Mouse (Mus musculus) hindbrain, embryonic 11.5 days (tissue): ENCODE results near the gene Wbp1. TPM values are rescaled to one million over a fixed set of nuclear protein-coding genes. Genes with fewer than 3 reads are reported as not detected.

Experiments used
- ATAC-seq: fragments of 200-750 bp; cut with Nextera tagmentation; 2 replicates; pipeline ENCODE4 v1.8.0; 2017; ENCODE audit warnings: mild to moderate bottlenecking, moderate TSS enrichment, moderate library complexity; ENCODE audit not compliant: low FRiP score
- DNase-seq: peaks from one replicate; pipeline ENCODE4 v3.0.0-alpha.2; 2015; ENCODE audit warnings: low spot score
- H3K27ac ChIP-seq: fragments of 300-500 bp; sonication (generic); 2 replicates; pipeline ENCODE4 v1.5.1; 2014; ENCODE audit warnings: mild to moderate bottlenecking, low read depth, low read length
- H3K27me3 ChIP-seq: fragments of 300-500 bp; sonication (generic); 2 replicates; pipeline ENCODE4 v1.6.1; 2014; ENCODE audit warnings: mild to moderate bottlenecking, low read length, moderate library complexity, mixed read lengths; ENCODE audit not compliant: control insufficient read depth, insufficient read depth
- H3K36me3 ChIP-seq: fragments of 300-500 bp; sonication (generic); 2 replicates; pipeline ENCODE4 v1.6.1; 2014; ENCODE audit warnings: mild to moderate bottlenecking, low read length, moderate library complexity, mixed read lengths; ENCODE audit not compliant: control insufficient read depth, insufficient read depth
- H3K4me1 ChIP-seq: fragments of 300-500 bp; sonication (generic); replicated peaks from 2 replicates; pipeline ENCODE4 v1.6.1; 2014; ENCODE audit warnings: low read length, mixed read lengths; ENCODE audit not compliant: control insufficient read depth, insufficient read depth
- H3K4me2 ChIP-seq: fragments of 300-500 bp; sonication (generic); replicated peaks from 2 replicates; pipeline ENCODE4 v1.6.1; 2014; ENCODE audit warnings: mild to moderate bottlenecking, low read depth, low read length
- H3K4me3 ChIP-seq: fragments of 300-500 bp; sonication (generic); 2 replicates; pipeline ENCODE4 v1.5.1; 2014; ENCODE audit warnings: low read depth, low read length
- H3K9ac ChIP-seq: fragments of 300-500 bp; sonication (generic); 2 replicates; pipeline ENCODE4 v1.6.1; 2014; ENCODE audit warnings: low read depth, low read length
- H3K9me3 ChIP-seq: fragments of 300-500 bp; sonication (generic); 2 replicates; pipeline ENCODE4 v1.6.1; 2016; ENCODE audit warnings: low read length; ENCODE audit not compliant: control insufficient read depth
- WGBS: fragments of 180-500 bp; shearing (Covaris S2); extraction: QIAGEN DNeasy Blood & Tissue Kit; methylation state at CpG from one replicate; pipeline ENCODE4 v1.1.7; 2014; 5-methylcytosine and 5-hydroxymethylcytosine counted together
- microRNA counts: library from miRNA; unstranded; fragments of <30 nt; microRNA quantifications from one replicate; lab custom pipeline; 2015
- polyA plus RNA-seq: library from polyadenylated mRNA; unstranded; fragments of >200 nt; fragmentation: Nextera tagmentation; extraction: Ambion mirVana; gene quantifications from 2 replicates; pipeline ENCODE4 v1.2.1, GENCODE M21; 2014

Wbp1 gene
- polyA plus RNA-seq, 1 experiment from 2014 or later, result 179 TPM

GRCm38 (mm10) chr6:83071220-83071619 is 50.1 kb downstream of the Wbp1 start:
- 0 out of 2 replicates have a peak overlapping the region, but pooled peaks have one; percentile 11 for H3K4me2 ChIP-seq
- peak overlapping the region; percentile 14; the same call in 1 of the 2 replicates for H3K4me3 ChIP-seq
- DNase-seq, result no peak
- H3K9me3 ChIP-seq, result no peaks in the 10 kb centered on the region
- no peak overlapping the region for H3K9ac ChIP-seq
- H3K27ac ChIP-seq, result no peak overlapping the region
- ATAC-seq, result peak; percentile 39
- no peaks in the 10 kb centered on the region for H3K36me3 ChIP-seq
- peaks cover 92% of the 10 kb centered on the region for H3K27me3 ChIP-seq
- peaks cover 10% of the 10 kb centered on the region for H3K4me1 ChIP-seq
- WGBS, result under 1% methylated on average over 24 of the region's 24 CpGs

GRCm38 (mm10) chr6:83070311-83071219 is 50.8 kb downstream of the Wbp1 start:
- peaks cover 10% of the 10 kb centered on the region for H3K4me1 ChIP-seq
- no peak overlapping the region for H3K9ac ChIP-seq
- DNase-seq (no peak), ATAC-seq (no peak; the same call in none of the 2 replicates)
- H3K4me3 ChIP-seq, result peak overlapping the region; percentile 14; the same call in 1 of the 2 replicates
- H3K36me3 ChIP-seq, result no peaks in the 10 kb centered on the region
- 0 out of 2 replicates have a peak overlapping the region, but pooled peaks have one; percentile 12 for H3K4me2 ChIP-seq
- H3K27me3 ChIP-seq, result peaks cover 92% of the 10 kb centered on the region
- H3K9me3 ChIP-seq, result no peaks in the 10 kb centered on the region
- H3K27ac ChIP-seq, result no peak overlapping the region
- under 1% methylated on average over 54 of the region's 58 CpGs for WGBS

GRCm38 (mm10) chr6:83070247-83070310 is 51.3 kb downstream of the Wbp1 start, which contains the start of gene Tlx2:
Gene Tlx2, minus strand, starts transcription at chr6:83070293.
- Histone ChIP-seq H3K4me3 (peak within 1 kb of the TSS; percentile 22; the same call in 1 of the 2 replicates), H3K4me1 (peaks cover 10% of the 10 kb centered on the region), H3K27ac (no peak within 1 kb of the TSS), H3K27me3 (peaks cover 94% of the 10 kb centered on the region), H3K4me2 (0 out of 2 replicates have a peak within 1 kb of the TSS, but pooled peaks have one; percentile 12), H3K36me3 (no peaks in the 10 kb centered on the region), H3K9me3 (no peaks in the 10 kb centered on the region), H3K9ac (no peak within 1 kb of the TSS)
- no peak for ATAC-seq
- WGBS, result 0% methylated on average over 4 of the region's 10 CpGs
- DNase-seq, result peak; percentile 69

- H3K9me3 ChIP-seq, result no peaks in the 10 kb centered on the region
- no peaks in the 10 kb centered on the region for H3K36me3 ChIP-seq
- H3K27me3 ChIP-seq, result peaks cover 96% of the 10 kb centered on the region
- under 1% methylated on average over 65 of the region's 69 CpGs for WGBS
- ATAC-seq, result no peak
- peaks cover 10% of the 10 kb centered on the region for H3K4me1 ChIP-seq
- H3K27ac ChIP-seq, result no peak overlapping the region
- H3K4me2 ChIP-seq, result 0 out of 2 replicates have a peak overlapping the region, but pooled peaks have one; percentile 12
- DNase-seq, result peak; percentile 62
- no peak overlapping the region for H3K9ac ChIP-seq
- H3K4me3 ChIP-seq, result peak overlapping the region; percentile 2; the same call in 1 of the 2 replicates
Observed at GRCm38 (mm10) chr6:83069488-83070246, 51.7 kb downstream of the Wbp1 start.

MicroRNAs within 50 kb of the gene (microRNA counts, 519-probe panel; counts per million panel counts)
- microRNA mmu-miR-3470a+mmu-miR-3470b (lab: Ali Mortazavi, UCI), result not detected

Other genes starting within 250 kb of the Wbp1 start
- 1.7 and 2.0 TPM in 2 replicates for gene Sema4f, start 181.8 kb downstream of the Wbp1 start, polyA plus RNA-seq
- gene M1ap, start 174.7 kb downstream of the Wbp1 start, polyA plus RNA-seq, result 0.22 TPM in 1 of 2 replicates, not detected in the other
- gene Dok1, start 88.1 kb downstream of the Wbp1 start, polyA plus RNA-seq, result 4.5 and 6.6 TPM in 2 replicates
- gene Loxl3, start 87.4 kb downstream of the Wbp1 start, polyA plus RNA-seq, result 7.1 and 7.7 TPM in 2 replicates
- gene Aup1, start 67.0 kb downstream of the Wbp1 start, polyA plus RNA-seq, result 112 TPM in 2 replicates
- 31.7 and 33.9 TPM in 2 replicates for gene Htra2, start 66.3 kb downstream of the Wbp1 start, polyA plus RNA-seq
- 0.81 and 0.93 TPM in 2 replicates for gene Dqx1, start 63.7 kb downstream of the Wbp1 start, polyA plus RNA-seq
- 5.2 and 9.4 TPM in 2 replicates for gene Tlx2, start 51.3 kb downstream of the Wbp1 start, polyA plus RNA-seq
- gene Pcgf1, start 43.7 kb downstream of the Wbp1 start, polyA plus RNA-seq, result 38.1 and 39.8 TPM in 2 replicates
- 0.38 TPM in 1 of 2 replicates, not detected in the other for gene Lbx2, start 35.2 kb downstream of the Wbp1 start, polyA plus RNA-seq
- gene Ccdc142, start 20.0 kb downstream of the Wbp1 start, polyA plus RNA-seq, result 0.91 and 1.0 TPM in 2 replicates
- gene Gm42688, start 19.9 kb downstream of the Wbp1 start, polyA plus RNA-seq, result 1.9 TPM in 2 replicates
- 127 TPM in 2 replicates for gene Mrpl53, start 12.5 kb downstream of the Wbp1 start, polyA plus RNA-seq
- gene Mogs, start 6.1 kb downstream of the Wbp1 start, polyA plus RNA-seq, result 17.1 and 20.2 TPM in 2 replicates
- gene Ino80b, start 3.9 kb upstream of the Wbp1 start, polyA plus RNA-seq, result 18.5 and 21.3 TPM in 2 replicates
- gene Rtkn, start 13.9 kb upstream of the Wbp1 start, polyA plus RNA-seq, result 17.7 and 18.3 TPM in 2 replicates
- gene Wdr54, start 34.8 kb upstream of the Wbp1 start, polyA plus RNA-seq, result 12.3 and 13.8 TPM in 2 replicates
- gene 1700003E16Rik, start 34.8 kb upstream of the Wbp1 start, polyA plus RNA-seq, result 3.7 TPM in 2 replicates
- 75.1 and 81.6 TPM in 2 replicates for gene Dctn1, start 44.4 kb upstream of the Wbp1 start, polyA plus RNA-seq
- gene Slc4a5, start 98.3 kb upstream of the Wbp1 start, polyA plus RNA-seq, result 2.5 and 3.1 TPM in 2 replicates
- 41.8 and 46.9 TPM in 2 replicates for gene Mthfd2, start 204.3 kb upstream of the Wbp1 start, polyA plus RNA-seq
- gene Mob1a, start 204.5 kb upstream of the Wbp1 start, polyA plus RNA-seq, result 60.9 and 65.6 TPM in 2 replicates
- gene Bola3, start 227.6 kb upstream of the Wbp1 start, polyA plus RNA-seq, result 110 and 117 TPM in 2 replicates